Mouse (Mus musculus): Measurements from ENCODE around the gene Atp4a. TPM values are rescaled to one million over a fixed set of nuclear protein-coding genes. Genes with fewer than 3 reads are reported as not detected.
A peak's percentile ranks its signal among the peaks of the same experiment; 100 is the strongest.

Gene Atp4a
- polyA plus RNA-seq, 1 experiment from 2014 or later: 0.84 TPM

DNA sequence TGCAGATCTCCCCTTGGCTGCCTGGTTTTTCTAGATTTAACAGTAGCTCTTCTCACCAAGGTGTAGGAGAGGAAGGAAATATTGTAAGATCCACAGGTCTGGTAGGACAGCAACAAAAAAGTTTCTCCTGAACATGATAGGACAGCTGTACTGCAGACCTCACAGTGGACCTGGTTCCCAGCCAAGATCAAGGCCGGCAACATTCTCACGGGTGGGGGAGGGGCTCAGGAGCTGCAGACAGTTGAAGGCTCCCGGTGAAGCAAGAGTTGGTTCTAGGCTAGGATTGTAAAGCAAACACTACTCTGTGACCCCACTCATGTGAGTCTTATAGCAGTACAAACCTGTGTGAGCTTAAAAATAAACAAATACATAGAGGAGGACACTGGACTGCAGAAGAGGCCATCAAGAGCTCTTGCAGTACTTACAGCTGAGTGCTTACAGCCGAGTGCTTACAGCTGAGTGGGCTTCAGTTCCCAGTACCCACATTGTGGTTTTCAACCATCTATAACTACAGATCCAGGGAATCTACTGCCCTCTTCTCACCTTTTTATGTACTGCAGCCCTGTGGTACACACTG is 32.1 kb downstream of the Atp4a start:
- no peak for DNase-seq (ENCODE audit: low spot score)
- WGBS: 53% methylated on average over 4 of the region's 4 CpGs
- no peak overlapping the region for H3K9ac ChIP-seq (ENCODE audit: low read length)

DNA sequence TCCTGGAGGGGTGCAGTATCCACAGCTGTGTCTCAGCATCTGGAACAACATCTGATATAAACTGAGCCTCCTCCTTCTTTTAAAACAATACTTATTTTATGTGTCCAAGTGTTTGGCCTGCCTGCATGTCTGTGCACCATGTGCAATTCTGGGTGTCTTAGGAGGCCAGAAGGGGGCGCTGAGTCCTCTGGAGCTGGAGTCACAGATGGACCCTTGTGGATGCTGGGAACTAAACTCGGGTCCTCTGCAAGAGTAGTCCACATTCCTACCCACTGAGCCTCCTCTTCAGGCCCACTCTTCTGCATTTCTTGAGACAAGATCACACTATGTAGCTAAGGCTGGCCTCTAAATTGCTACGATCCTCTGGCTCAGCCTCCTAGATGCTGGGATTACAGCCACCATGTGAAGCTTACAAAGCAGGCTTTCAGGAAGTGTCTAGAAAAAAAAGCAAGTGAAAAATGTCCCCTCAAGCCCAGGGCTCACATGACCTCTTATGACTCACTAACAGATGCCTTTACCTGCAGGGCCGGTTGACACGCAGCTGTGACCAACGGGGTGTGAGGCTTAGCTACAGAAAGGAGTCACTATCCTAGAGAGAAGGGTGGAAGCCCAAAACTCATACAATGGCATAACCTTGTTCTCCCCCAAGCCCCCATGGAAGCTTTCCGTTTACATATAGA is 35.7 kb downstream of the Atp4a start:
- no peak for DNase-seq (ENCODE audit: low spot score)
- Histone ChIP-seq H3K9ac (ENCODE audit: low read length) (no peak overlapping the region), H3K27me3 (ENCODE audit: control insufficient read depth, insufficient read depth, low read length) (no peaks in the 10 kb centered on the region), H3K4me2 (ENCODE audit: low read depth) (no peak overlapping the region), H3K27ac (ENCODE audit: low read depth, low read length) (no peak overlapping the region), H3K36me3 (ENCODE audit: control insufficient read depth, insufficient read depth, low read length) (no peaks in the 10 kb centered on the region), H3K4me1 (ENCODE audit: control insufficient read depth, insufficient read depth, low read length) (no peaks in the 10 kb centered on the region), H3K4me3 (ENCODE audit: low read depth, low read length) (no peak overlapping the region), H3K9me3 (ENCODE audit: control insufficient read depth, low read length) (no peaks in the 10 kb centered on the region)
- ATAC-seq (ENCODE audit: insufficient read depth, low FRiP score, low TSS enrichment): no peak
- 84% methylated on average over 7 of the region's 7 CpGs for WGBS

More for the DNA sequence above, 32.1 kb downstream of the Atp4a start:
- no peak overlapping the region for H3K27ac ChIP-seq (ENCODE audit: low read depth, low read length)
- no peaks in the 10 kb centered on the region for H3K9me3 ChIP-seq (ENCODE audit: control insufficient read depth, low read length)
- no peaks in the 10 kb centered on the region for H3K4me1 ChIP-seq (ENCODE audit: control insufficient read depth, insufficient read depth, low read length)
- no peaks in the 10 kb centered on the region for H3K36me3 ChIP-seq (ENCODE audit: control insufficient read depth, insufficient read depth, low read length)
- H3K4me3 ChIP-seq (ENCODE audit: low read depth, low read length): no peak overlapping the region
- no peaks in the 10 kb centered on the region for H3K27me3 ChIP-seq (ENCODE audit: control insufficient read depth, insufficient read depth, low read length)
- no peak for ATAC-seq (ENCODE audit: insufficient read depth, low FRiP score, low TSS enrichment)
- no peak overlapping the region for H3K4me2 ChIP-seq (ENCODE audit: low read depth)

DNA sequence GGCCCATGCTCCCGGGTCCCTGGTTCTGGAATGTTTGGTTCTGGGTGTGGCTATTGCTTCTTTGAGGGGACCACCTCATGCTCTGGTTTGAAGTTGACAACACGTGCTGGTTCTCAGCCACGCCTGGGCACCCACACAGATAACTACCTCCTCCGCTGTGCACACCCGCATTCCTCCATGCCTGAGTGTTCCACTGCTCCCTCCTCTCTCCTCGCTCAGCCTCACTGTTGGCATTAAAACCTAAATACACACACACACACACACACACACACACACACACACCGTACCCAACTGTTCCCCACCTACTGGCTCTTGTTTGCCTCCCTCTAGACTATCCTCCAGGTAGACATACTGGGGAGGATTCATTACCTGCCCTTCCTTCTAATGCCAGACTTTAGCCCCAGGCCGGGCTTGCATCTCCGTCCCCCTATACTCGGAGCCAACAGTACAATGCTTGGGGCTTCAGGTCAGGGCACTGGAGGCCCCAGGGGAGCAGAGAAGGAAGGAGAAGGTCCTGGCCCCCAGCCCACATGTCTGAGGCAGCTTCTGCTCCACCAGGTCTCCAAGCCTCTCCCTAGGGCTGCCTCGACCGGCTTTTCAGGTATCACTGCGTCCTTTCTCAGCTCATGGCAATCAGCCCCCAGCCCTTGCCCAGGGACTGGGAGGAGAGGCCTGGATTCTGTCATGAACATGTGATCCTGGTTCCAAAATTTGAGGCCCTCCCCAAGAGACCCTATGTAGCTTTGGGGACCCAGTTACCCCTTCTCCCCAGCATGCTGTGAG is 38.0 kb downstream of the Atp4a start:
- DNase-seq (ENCODE audit: low spot score): no peak
- no peak overlapping the region for H3K27ac ChIP-seq (ENCODE audit: low read depth, low read length)
- H3K4me1 ChIP-seq (ENCODE audit: control insufficient read depth, insufficient read depth, low read length): no peaks in the 10 kb centered on the region
- no peak for ATAC-seq (ENCODE audit: insufficient read depth, low FRiP score, low TSS enrichment)
- no peaks in the 10 kb centered on the region for H3K9me3 ChIP-seq (ENCODE audit: control insufficient read depth, low read length)
- no peak overlapping the region for H3K4me2 ChIP-seq (ENCODE audit: low read depth)
- no peak overlapping the region for H3K4me3 ChIP-seq (ENCODE audit: low read depth, low read length)
- H3K9ac ChIP-seq (ENCODE audit: low read length): no peak overlapping the region
- no peaks in the 10 kb centered on the region for H3K27me3 ChIP-seq (ENCODE audit: control insufficient read depth, insufficient read depth, low read length)
- no peaks in the 10 kb centered on the region for H3K36me3 ChIP-seq (ENCODE audit: control insufficient read depth, insufficient read depth, low read length)
- 92% methylated on average over 13 of the region's 13 CpGs for WGBS

DNA sequence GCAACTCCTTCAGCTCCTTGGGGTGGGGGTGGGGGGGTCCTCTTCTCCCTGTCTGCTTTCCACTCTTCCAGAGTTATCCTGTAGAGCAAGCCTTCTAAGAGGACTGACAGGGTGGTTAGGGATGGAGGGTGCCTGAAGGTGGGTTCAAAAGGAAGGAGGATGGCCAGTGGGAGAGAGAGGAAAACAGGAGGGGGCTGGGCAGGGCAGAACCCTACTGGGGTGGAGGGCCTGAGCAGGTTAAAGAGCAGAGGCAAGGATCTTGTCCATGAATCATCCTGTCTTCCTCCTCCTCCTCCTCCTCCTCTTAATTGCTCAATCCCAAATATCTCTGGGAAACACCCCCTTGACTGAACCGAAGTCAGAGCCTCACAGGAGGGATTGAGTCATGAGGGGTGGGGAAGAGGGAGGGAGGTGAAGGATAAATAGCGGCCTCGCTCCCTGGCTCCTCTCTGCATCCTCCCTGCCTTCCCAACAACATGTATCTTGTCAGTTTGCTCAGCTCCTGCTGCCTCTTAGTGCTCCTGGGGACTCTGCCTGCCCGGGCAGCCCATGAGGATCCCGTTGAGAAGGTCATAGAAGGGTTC is 39.2 kb downstream of the Atp4a start, which contains the start of gene Sbsn:
Sbsn (plus strand) TSS at position 386 of the 584 bp plus-strand sequence.
- ATAC-seq (ENCODE audit: insufficient read depth, low FRiP score, low TSS enrichment): no peak
- no peak within 1 kb of the TSS for H3K4me2 ChIP-seq (ENCODE audit: low read depth)

DNA sequence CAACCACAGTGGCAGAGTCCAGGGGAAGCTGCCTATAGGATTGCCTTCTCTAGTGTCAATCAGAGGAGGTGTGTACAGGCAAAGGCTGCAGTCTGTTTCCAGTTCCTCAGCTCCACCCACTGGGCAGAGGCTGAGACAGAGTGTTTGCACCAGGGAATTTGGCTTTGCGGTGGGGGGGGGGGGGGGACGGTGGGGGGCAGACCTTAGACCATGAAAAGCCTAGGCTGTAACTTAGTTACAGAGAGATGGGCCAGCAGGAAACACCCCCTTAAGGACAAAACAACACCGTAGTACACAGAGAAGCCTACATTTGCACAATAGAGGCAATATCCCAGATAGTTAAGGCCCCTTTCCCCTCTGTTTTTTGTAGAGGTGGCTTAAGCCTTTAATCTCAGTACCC is 45.0 kb downstream of the Atp4a start:
- Histone ChIP-seq H3K4me3 (ENCODE audit: low read depth, low read length) (no peak overlapping the region), H3K9me3 (ENCODE audit: control insufficient read depth, low read length) (no peaks in the 10 kb centered on the region), H3K4me1 (ENCODE audit: control insufficient read depth, insufficient read depth, low read length) (no peaks in the 10 kb centered on the region), H3K36me3 (ENCODE audit: control insufficient read depth, insufficient read depth, low read length) (no peaks in the 10 kb centered on the region), H3K4me2 (ENCODE audit: low read depth) (no peak overlapping the region), H3K27ac (ENCODE audit: low read depth, low read length) (no peak overlapping the region), H3K27me3 (ENCODE audit: control insufficient read depth, insufficient read depth, low read length) (no peaks in the 10 kb centered on the region), H3K9ac (ENCODE audit: low read length) (no peak overlapping the region)
- no peak for DNase-seq (ENCODE audit: low spot score)
- 67% methylated on average over 3 of the region's 3 CpGs for WGBS
- ATAC-seq (ENCODE audit: insufficient read depth, low FRiP score, low TSS enrichment): no peak

More for the DNA sequence above, 39.2 kb downstream of the Atp4a start, which contains the start of gene Sbsn:
- DNase-seq (ENCODE audit: low spot score): no peak
- Histone ChIP-seq H3K4me3 (ENCODE audit: low read depth, low read length) (no peak within 1 kb of the TSS), H3K9ac (ENCODE audit: low read length) (no peak within 1 kb of the TSS), H3K36me3 (ENCODE audit: control insufficient read depth, insufficient read depth, low read length) (no peaks in the 10 kb centered on the region), H3K4me1 (ENCODE audit: control insufficient read depth, insufficient read depth, low read length) (no peaks in the 10 kb centered on the region), H3K27me3 (ENCODE audit: control insufficient read depth, insufficient read depth, low read length) (no peaks in the 10 kb centered on the region), H3K9me3 (ENCODE audit: control insufficient read depth, low read length) (no peaks in the 10 kb centered on the region), H3K27ac (ENCODE audit: low read depth, low read length) (no peak within 1 kb of the TSS)
- WGBS: 60% methylated on average over 5 of the region's 5 CpGs

DNA sequence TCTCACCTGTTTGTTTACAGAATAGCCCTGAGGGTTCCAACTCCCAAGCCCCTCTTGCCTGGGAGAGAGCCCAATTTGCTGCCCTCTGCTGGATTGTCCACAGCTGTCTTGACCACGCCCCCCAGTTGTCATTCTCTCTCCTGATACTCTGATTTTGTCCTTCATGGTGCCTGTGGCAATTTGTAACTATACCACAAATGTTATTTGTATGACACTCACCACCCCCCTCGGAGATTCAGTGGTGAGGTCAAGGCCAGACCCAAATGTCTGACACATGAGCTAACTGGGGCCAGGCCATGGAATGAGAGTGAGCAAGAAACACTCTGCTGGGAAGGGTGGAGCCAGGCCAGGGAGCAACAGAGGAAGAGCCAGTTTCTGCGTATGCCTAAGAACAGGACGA is 46.8 kb downstream of the Atp4a start:
- Histone ChIP-seq H3K27me3 (ENCODE audit: control insufficient read depth, insufficient read depth, low read length) (no peaks in the 10 kb centered on the region), H3K9me3 (ENCODE audit: control insufficient read depth, low read length) (no peaks in the 10 kb centered on the region), H3K9ac (ENCODE audit: low read length) (no peak overlapping the region), H3K4me1 (ENCODE audit: control insufficient read depth, insufficient read depth, low read length) (no peaks in the 10 kb centered on the region), H3K4me3 (ENCODE audit: low read depth, low read length) (no peak overlapping the region), H3K27ac (ENCODE audit: low read depth, low read length) (no peak overlapping the region), H3K4me2 (ENCODE audit: low read depth) (no peak overlapping the region), H3K36me3 (ENCODE audit: control insufficient read depth, insufficient read depth, low read length) (no peaks in the 10 kb centered on the region)
- ATAC-seq (ENCODE audit: insufficient read depth, low FRiP score, low TSS enrichment): no peak
- peak; percentile 27 for DNase-seq (ENCODE audit: low spot score)
- 34% methylated on average over 4 of the region's 4 CpGs for WGBS

DNA sequence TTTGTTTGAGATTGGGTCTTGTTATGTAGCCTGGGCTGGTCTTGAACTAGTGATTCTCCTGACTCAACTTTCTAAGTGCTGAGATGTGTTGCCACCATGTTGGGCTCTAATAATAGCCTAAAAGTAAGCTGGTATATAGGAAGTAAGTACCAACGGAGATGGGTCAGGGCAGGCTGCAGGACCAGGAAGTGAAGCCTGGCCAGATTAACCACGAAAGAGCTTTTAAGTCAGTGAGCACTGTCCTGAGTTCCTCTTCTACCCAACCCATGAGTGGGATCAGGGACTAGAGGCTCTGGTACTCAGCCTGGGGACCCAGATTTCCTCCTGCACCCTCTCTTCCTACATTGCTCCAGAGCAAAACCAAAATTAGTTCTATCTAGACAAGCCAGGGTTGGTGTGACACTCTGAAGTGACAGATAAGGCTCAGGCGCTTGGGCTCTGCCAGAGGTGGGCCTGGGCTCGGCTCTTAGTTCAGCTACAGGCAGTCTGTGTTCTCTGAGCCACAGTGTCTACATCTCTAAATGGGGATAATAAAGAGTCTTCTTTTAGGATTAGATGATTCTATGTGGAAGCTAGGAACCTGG is 49.9 kb downstream of the Atp4a start:
- DNase-seq (ENCODE audit: low spot score) (no peak), ATAC-seq (ENCODE audit: insufficient read depth, low FRiP score, low TSS enrichment) (no peak)
- Histone ChIP-seq H3K4me1 (ENCODE audit: control insufficient read depth, insufficient read depth, low read length) (no peaks in the 10 kb centered on the region), H3K9ac (ENCODE audit: low read length) (no peak overlapping the region), H3K27ac (ENCODE audit: low read depth, low read length) (no peak overlapping the region), H3K36me3 (ENCODE audit: control insufficient read depth, insufficient read depth, low read length) (no peaks in the 10 kb centered on the region), H3K9me3 (ENCODE audit: control insufficient read depth, low read length) (no peaks in the 10 kb centered on the region), H3K4me2 (ENCODE audit: low read depth) (no peak overlapping the region), H3K27me3 (ENCODE audit: control insufficient read depth, insufficient read depth, low read length) (no peaks in the 10 kb centered on the region), H3K4me3 (ENCODE audit: low read depth, low read length) (no peak overlapping the region)
- 82% methylated on average over 4 of the region's 4 CpGs for WGBS

DNA sequence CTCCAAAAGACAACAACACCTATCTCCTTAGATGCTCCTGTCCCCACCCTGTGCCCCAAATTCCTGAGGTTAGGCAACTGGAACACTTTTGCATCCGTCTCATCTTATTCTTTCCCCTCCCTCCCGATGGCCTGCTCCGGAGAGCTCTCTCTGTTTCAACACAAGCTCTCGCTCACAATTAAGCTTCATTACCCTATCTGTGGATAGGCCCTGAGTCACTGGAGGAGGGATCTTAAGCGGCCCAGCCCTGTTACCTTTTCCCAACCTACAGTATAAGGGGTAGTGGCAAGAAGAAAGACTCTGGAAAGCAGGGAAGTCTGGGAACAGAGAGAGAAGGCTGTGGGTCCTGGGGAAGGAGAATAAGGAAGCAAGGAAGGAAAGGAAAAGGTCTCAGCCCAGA is 51.4 kb downstream of the Atp4a start, which contains the start of gene Dmkn:
Dmkn (plus strand) TSS at position 301 of the 400 bp plus-strand sequence.
- Histone ChIP-seq H3K9me3 (ENCODE audit: control insufficient read depth, low read length) (no peaks in the 10 kb centered on the region), H3K4me3 (ENCODE audit: low read depth, low read length) (no peak within 1 kb of the TSS), H3K4me2 (ENCODE audit: low read depth) (no peak within 1 kb of the TSS), H3K36me3 (ENCODE audit: control insufficient read depth, insufficient read depth, low read length) (no peaks in the 10 kb centered on the region), H3K27ac (ENCODE audit: low read depth, low read length) (no peak within 1 kb of the TSS), H3K9ac (ENCODE audit: low read length) (no peak within 1 kb of the TSS), H3K27me3 (ENCODE audit: control insufficient read depth, insufficient read depth, low read length) (no peaks in the 10 kb centered on the region), H3K4me1 (ENCODE audit: control insufficient read depth, insufficient read depth, low read length) (no peaks in the 10 kb centered on the region)
- no peak for ATAC-seq (ENCODE audit: insufficient read depth, low FRiP score, low TSS enrichment)
- WGBS: 46% methylated on average over 5 of the region's 5 CpGs
- no peak for DNase-seq (ENCODE audit: low spot score)

Measured in neural tube, embryonic 11.5 days (tissue).